Mouse (Mus musculus): ENCODE data around the gene Zfp69.

Gene Zfp69

GRCm38 (mm10) chr4:120924554-120925299 lies 26.8 kb downstream of the Zfp69 start, which contains the start of gene Exo5:
Gene Exo5 (minus strand): TSS chr4:120925017.
- peak; percentile 82 for DNase-seq (ENCODE audit: low spot score)

GRCm38 (mm10) chr4:120921461-120921860 lies 30.0 kb downstream of the Zfp69 start:
- DNase-seq (ENCODE audit: low spot score), result no peak

- DNase-seq (ENCODE audit: low spot score), result no peak
Measured at GRCm38 (mm10) chr4:120914501-120914900, 37.0 kb downstream of the Zfp69 start.

- no peak for DNase-seq (ENCODE audit: low spot score)
Measured at GRCm38 (mm10) chr4:120913861-120914260, 37.6 kb downstream of the Zfp69 start.

- DNase-seq (ENCODE audit: low spot score), result no peak
Measured at GRCm38 (mm10) chr4:120913443-120913842, 38.1 kb downstream of the Zfp69 start.

- no peak for DNase-seq (ENCODE audit: low spot score)
Measured at GRCm38 (mm10) chr4:120912866-120913265, 38.6 kb downstream of the Zfp69 start.

- no peak for DNase-seq (ENCODE audit: low spot score)
Measured at GRCm38 (mm10) chr4:120911086-120911485, 40.4 kb downstream of the Zfp69 start.

GRCm38 (mm10) chr4:120909558-120910150 lies 41.8 kb downstream of the Zfp69 start:
- DNase-seq (ENCODE audit: low spot score), result no peak

- DNase-seq (ENCODE audit: low spot score), result no peak
Measured at GRCm38 (mm10) chr4:120905644-120906043, 45.9 kb downstream of the Zfp69 start.

- DNase-seq (ENCODE audit: low spot score), result no peak
Measured at GRCm38 (mm10) chr4:120904533-120904932, 47.0 kb downstream of the Zfp69 start.

GRCm38 (mm10) chr4:120895810-120896584 lies 55.5 kb downstream of the Zfp69 start:
- DNase-seq (ENCODE audit: low spot score), result no peak

GRCm38 (mm10) chr4:120895226-120895625 lies 56.3 kb downstream of the Zfp69 start:
- DNase-seq (ENCODE audit: low spot score), result no peak

GRCm38 (mm10) chr4:120894584-120894983 lies 56.9 kb downstream of the Zfp69 start:
- DNase-seq (ENCODE audit: low spot score), result no peak

GRCm38 (mm10) chr4:120893656-120894401 lies 57.7 kb downstream of the Zfp69 start:
- DNase-seq (ENCODE audit: low spot score), result no peak

- DNase-seq (ENCODE audit: low spot score), result no peak
Measured at GRCm38 (mm10) chr4:120892516-120892915, 59.0 kb downstream of the Zfp69 start.

- no peak for DNase-seq (ENCODE audit: low spot score)
Measured at GRCm38 (mm10) chr4:120891960-120892359, 59.5 kb downstream of the Zfp69 start.

GRCm38 (mm10) chr4:120890754-120891440 lies 60.6 kb downstream of the Zfp69 start:
- no peak for DNase-seq (ENCODE audit: low spot score)

GRCm38 (mm10) chr4:120888884-120889283 lies 62.6 kb downstream of the Zfp69 start:
- no peak for DNase-seq (ENCODE audit: low spot score)

- no peak for DNase-seq (ENCODE audit: low spot score)
Measured at GRCm38 (mm10) chr4:120887381-120888112, 64.0 kb downstream of the Zfp69 start.

GRCm38 (mm10) chr4:120886811-120887210 lies 64.7 kb downstream of the Zfp69 start:
- no peak for DNase-seq (ENCODE audit: low spot score)

GRCm38 (mm10) chr4:120886131-120886530 lies 65.4 kb downstream of the Zfp69 start:
- no peak for DNase-seq (ENCODE audit: low spot score)
